Mouse (Mus musculus): ENCODE measurements around the gene Add1. TPM values are rescaled to one million over a fixed set of nuclear protein-coding genes. Genes with fewer than 3 reads are reported as not detected.

Add1 gene
- polyA plus RNA-seq, 1 experiment from 2014 or later: 224 TPM

Small RNA genes within 50 kb of the gene (microRNA-seq; reads per million reads assigned to microRNA genes)
- not detected for gene Mir7036b

Other genes with a start within 250 kb of the Add1 start
- gene Rnf4, start 237.4 kb upstream of the Add1 start, polyA plus RNA-seq (2015; fragmentation: Nextera tagmentation; extraction: Ambion mirVana): 150 and 153 TPM in 2 replicates
- 16.3 and 17.1 TPM in 2 replicates for gene Fam193a, start 203.7 kb upstream of the Add1 start, polyA plus RNA-seq (2015; fragmentation: Nextera tagmentation; extraction: Ambion mirVana)
- gene Tnip2, start 59.7 kb upstream of the Add1 start, polyA plus RNA-seq (2015; fragmentation: Nextera tagmentation; extraction: Ambion mirVana): 8.6 and 8.7 TPM in 2 replicates
- 29.1 and 31.2 TPM in 2 replicates for gene Sh3bp2, start 47.8 kb upstream of the Add1 start, polyA plus RNA-seq (2015; fragmentation: Nextera tagmentation; extraction: Ambion mirVana)
- 93.0 and 119 TPM in 2 replicates for gene Mfsd10, start 63.5 kb downstream of the Add1 start, polyA plus RNA-seq (2015; fragmentation: Nextera tagmentation; extraction: Ambion mirVana)
- 23.7 and 26.4 TPM in 2 replicates for gene Nop14, start 86.5 kb downstream of the Add1 start, polyA plus RNA-seq (2015; fragmentation: Nextera tagmentation; extraction: Ambion mirVana)
- gene Grk4, start 86.7 kb downstream of the Add1 start, polyA plus RNA-seq (2015; fragmentation: Nextera tagmentation; extraction: Ambion mirVana): 1.4 and 2.4 TPM in 2 replicates
- gene Htt, start 188.1 kb downstream of the Add1 start, polyA plus RNA-seq (2015; fragmentation: Nextera tagmentation; extraction: Ambion mirVana): 12.4 and 18.7 TPM in 2 replicates